Mouse (Mus musculus) myocyte (in vitro differentiated cells): ENCODE measurements at regions not wholly inside any gene's neighbourhood (a gene's known extent, or its start where the extent isn't known, plus 50 kb on each side); places are given as distances from the start of the nearest gene placed in this dataset.

Source experiments
- MYOD1 ChIP-seq, 3 experiments: IDR thresholded peaks; one replicate each; pipeline ENCODE4 v1.6.1; 2011; ENCODE audit warnings: control low read depth in 2 of 3, low read depth in 2 of 3, mild to moderate bottlenecking in 2 of 3, moderate library complexity in 1 of 3; ENCODE audit not compliant: insufficient read length in 2 of 3, control insufficient read depth in 1 of 3
- MYOG ChIP-seq, 3 experiments: IDR thresholded peaks; one replicate each; pipeline ENCODE4 v1.6.1; 2011; ENCODE audit warnings: control low read depth in 2 of 3, low read depth in 2 of 3, mild to moderate bottlenecking in 2 of 3; ENCODE audit not compliant: insufficient read length in 2 of 3, control insufficient read depth in 1 of 3, insufficient read depth in 1 of 3
- POLR2A ChIP-seq: IDR thresholded peaks from one replicate; pipeline ENCODE4 v1.6.1; 2011; ENCODE audit warnings: low read depth, mild to moderate bottlenecking, control low read depth, moderate library complexity; ENCODE audit not compliant: insufficient read length
- POLR2AphosphoS2 ChIP-seq: IDR thresholded peaks from one replicate; pipeline ENCODE4 v1.6.1; 2011; ENCODE audit warnings: low read depth, control low read depth; ENCODE audit not compliant: insufficient read length
- SRF ChIP-seq: IDR thresholded peaks from one replicate; pipeline ENCODE4 v1.6.1; 2011; ENCODE audit warnings: low read depth; ENCODE audit not compliant: control insufficient read depth, insufficient read length
- TCF12 ChIP-seq: IDR thresholded peaks from one replicate; pipeline ENCODE4 v1.6.1; 2011; ENCODE audit warnings: mild to moderate bottlenecking, control low read depth; ENCODE audit not compliant: poor library complexity, insufficient read depth, severe bottlenecking
- USF1 ChIP-seq: IDR thresholded peaks from one replicate; pipeline ENCODE4 v1.6.1; 2011; ENCODE audit warnings: low read depth, mild to moderate bottlenecking, control low read depth, moderate library complexity

DNA sequence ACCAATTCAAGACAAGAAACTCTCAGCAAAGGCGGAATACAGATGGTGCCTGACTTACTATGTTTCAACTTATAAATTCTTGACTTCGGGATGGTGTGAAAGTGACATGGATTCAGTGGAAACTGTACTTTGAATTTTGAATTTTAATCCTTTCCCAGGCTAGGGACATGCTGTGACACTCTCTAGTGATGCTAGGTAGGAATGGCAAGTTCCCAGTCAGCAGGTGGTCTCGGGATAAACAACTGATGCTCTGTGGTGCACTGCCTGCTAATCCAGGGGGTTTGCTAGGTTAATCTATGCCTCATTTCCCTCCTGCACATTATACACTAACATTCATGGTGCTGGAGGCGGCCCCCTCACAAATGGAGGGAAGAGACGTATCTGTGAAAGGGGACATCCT is 175.0 kb upstream of the Tshz3 start:
- TF ChIP-seq POLR2A (no peak), TCF12 (no peak), POLR2AphosphoS2 (no peak), MYOD1 (IDR thresholded peaks at IDR 0.05; ENCODE audit: control insufficient read depth in 1 of 3, insufficient read length in 2 of 3, low read depth in 2 of 3) (no peak), USF1 (no peak), MYOG (IDR thresholded peaks at IDR 0.05; ENCODE audit: control insufficient read depth in 1 of 3, insufficient read depth in 1 of 3, insufficient read length in 2 of 3, low read depth in 2 of 3) (no peak), SRF (no peak)
